Mouse (Mus musculus): ENCODE results near the gene Gripap1. TPM values are rescaled to one million over a fixed set of nuclear protein-coding genes. Genes with fewer than 3 reads are reported as not detected.
A peak's percentile ranks its signal among the peaks of the same experiment; 100 is the strongest.
"Not testable (repeated sequence)": the region's sequence is repeated elsewhere in the genome, so short reads cannot be mapped to it uniquely, and the experiment has no call there.

The Gripap1 gene
- polyA plus RNA-seq, 1 experiment from 2014 or later: 25.0 TPM

GRCm38 (mm10) chrX:7753627-7754026, 35.9 kb upstream of the Gripap1 start:
- H3K36me3 ChIP-seq (ENCODE audit: control insufficient read depth, insufficient read depth, low read length); ATAC-seq (ENCODE audit: insufficient number of reproducible peaks, insufficient read depth, low FRiP score, low read depth); H3K4me2 ChIP-seq (ENCODE audit: low read length); H3K4me3 ChIP-seq (ENCODE audit: control insufficient read depth in 1 of 2, insufficient read depth in 1 of 2, low read depth in 1 of 2, low read length in 2 of 2); H3K9ac ChIP-seq (ENCODE audit: low read length); H3K4me1 ChIP-seq (ENCODE audit: control insufficient read depth in 2 of 2, insufficient read depth in 2 of 2, low read length in 2 of 2); H3K9me3 ChIP-seq (ENCODE audit: control insufficient read depth, low read length); H3K27me3 ChIP-seq (ENCODE audit: control insufficient read depth, insufficient read depth, low read length); H3K27ac ChIP-seq (replicated peaks in 1 of 2; ENCODE audit: control insufficient read depth in 1 of 2, insufficient read depth in 1 of 2, low read depth in 2 of 2, low read length in 2 of 2): not testable (repeated sequence)
- 10% methylated on average over 3 of the region's 3 CpGs for WGBS

DNA sequence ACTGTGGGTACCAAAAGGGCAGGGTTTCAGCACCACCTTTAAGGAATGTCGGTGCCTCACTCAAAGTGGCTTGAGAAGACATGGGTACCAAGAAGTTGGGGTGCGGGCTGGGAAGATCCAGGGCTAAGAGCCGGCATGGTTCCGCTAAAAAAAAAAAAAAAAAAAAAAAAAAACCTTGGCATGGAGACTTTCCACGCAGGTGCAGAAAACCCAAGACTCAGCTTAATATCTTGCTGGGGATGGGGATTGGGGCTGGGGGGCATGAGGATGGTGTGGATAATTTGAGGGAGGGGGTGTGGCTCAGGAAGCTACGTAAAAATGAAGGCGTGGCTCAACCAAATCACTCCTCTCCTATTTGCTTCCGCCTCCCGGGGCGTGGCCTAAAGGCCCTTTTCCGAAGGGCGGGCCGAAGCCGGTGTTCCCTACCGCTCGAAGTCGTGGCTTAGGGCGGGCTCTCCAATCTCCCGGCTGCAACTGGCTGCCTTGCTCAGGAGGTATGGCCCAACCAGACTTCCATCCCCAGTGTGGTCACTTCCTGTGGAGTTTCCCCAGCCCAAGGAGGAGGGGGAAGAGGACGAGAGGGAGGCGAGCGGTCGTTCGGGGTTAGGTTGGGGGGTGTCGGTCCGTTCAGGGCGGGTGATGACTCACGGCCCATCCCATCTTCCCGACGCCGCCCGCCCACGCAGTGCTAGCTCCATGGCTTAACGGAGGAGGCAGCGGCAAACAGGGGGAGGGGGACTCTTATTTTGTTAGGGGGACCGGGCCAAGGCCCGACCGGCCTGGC, 27.2 kb upstream of the Gripap1 start, which contains the start of gene Tfe3:
Tfe3 (plus strand) TSS at position 424 of the 784 bp plus-strand sequence.
- Histone ChIP-seq H3K9me3 (ENCODE audit: control insufficient read depth, low read length) (no peaks in the 10 kb centered on the region), H3K4me2 (ENCODE audit: low read length) (peak within 1 kb of the TSS; percentile 73), H3K27ac (replicated peaks in 1 of 2; ENCODE audit: control insufficient read depth in 1 of 2, insufficient read depth in 1 of 2, low read depth in 2 of 2, low read length in 2 of 2) (peak within 1 kb of the TSS; percentile 64 to 81), H3K4me3 (ENCODE audit: control insufficient read depth in 1 of 2, insufficient read depth in 1 of 2, low read depth in 1 of 2, low read length in 2 of 2) (peak within 1 kb of the TSS; percentile 66 to 89), H3K4me1 (ENCODE audit: control insufficient read depth in 2 of 2, insufficient read depth in 2 of 2, low read length in 2 of 2) (peaks cover 2 to 20% of the 10 kb centered on the region in 2 experiments; a peak in 3 of 4 replicates), H3K27me3 (ENCODE audit: control insufficient read depth, insufficient read depth, low read length) (no peaks in the 10 kb centered on the region), H3K36me3 (ENCODE audit: control insufficient read depth, insufficient read depth, low read length) (peaks cover 12% of the 10 kb centered on the region; the same call in 1 of the 2 replicates), H3K9ac (ENCODE audit: low read length) (peak within 1 kb of the TSS; percentile 84)
- WGBS: 19% methylated on average over 38 of the region's 38 CpGs
- ATAC-seq (ENCODE audit: insufficient number of reproducible peaks, insufficient read depth, low FRiP score, low read depth): peak; percentile 90

- 18% methylated on average over 21 of the region's 21 CpGs for WGBS
- Histone ChIP-seq H3K27ac (replicated peaks in 1 of 2; ENCODE audit: control insufficient read depth in 1 of 2, insufficient read depth in 1 of 2, low read depth in 2 of 2, low read length in 2 of 2) (peak overlapping the region; percentile 64 to 81), H3K4me1 (ENCODE audit: control insufficient read depth in 2 of 2, insufficient read depth in 2 of 2, low read length in 2 of 2) (peaks cover 2 to 20% of the 10 kb centered on the region in 2 experiments; a peak in 3 of 4 replicates)
Observed at GRCm38 (mm10) chrX:7762921-7763197, 26.7 kb upstream of the Gripap1 start.

GRCm38 (mm10) chrX:7763631-7764393, 25.8 kb upstream of the Gripap1 start:
- peak overlapping the region; percentile 73 for H3K4me2 ChIP-seq (ENCODE audit: low read length)
- peak overlapping the region; percentile 66 to 89 for H3K4me3 ChIP-seq (ENCODE audit: control insufficient read depth in 1 of 2, insufficient read depth in 1 of 2, low read depth in 1 of 2, low read length in 2 of 2)
- no peaks in the 10 kb centered on the region for H3K9me3 ChIP-seq (ENCODE audit: control insufficient read depth, low read length)
- peak overlapping the region; percentile 21 to 64; a peak in 3 of 4 replicates for H3K27ac ChIP-seq (replicated peaks in 1 of 2; ENCODE audit: control insufficient read depth in 1 of 2, insufficient read depth in 1 of 2, low read depth in 2 of 2, low read length in 2 of 2)
- H3K9ac ChIP-seq (ENCODE audit: low read length): peak overlapping the region; percentile 84
- WGBS: 13% methylated on average over 22 of the region's 22 CpGs
- ATAC-seq (ENCODE audit: insufficient number of reproducible peaks, insufficient read depth, low FRiP score, low read depth): no peak
- H3K27me3 ChIP-seq (ENCODE audit: control insufficient read depth, insufficient read depth, low read length): no peaks in the 10 kb centered on the region
- H3K36me3 ChIP-seq (ENCODE audit: control insufficient read depth, insufficient read depth, low read length): peaks cover 27% of the 10 kb centered on the region; the same call in 1 of the 2 replicates
- peaks cover 2 to 20% of the 10 kb centered on the region in 2 experiments; a peak in 3 of 4 replicates for H3K4me1 ChIP-seq (ENCODE audit: control insufficient read depth in 2 of 2, insufficient read depth in 2 of 2, low read length in 2 of 2)

More at GRCm38 (mm10) chrX:7762921-7763197, 26.7 kb upstream of the Gripap1 start:
- peak overlapping the region; percentile 73 for H3K4me2 ChIP-seq (ENCODE audit: low read length)
- peak overlapping the region; percentile 66 to 89 for H3K4me3 ChIP-seq (ENCODE audit: control insufficient read depth in 1 of 2, insufficient read depth in 1 of 2, low read depth in 1 of 2, low read length in 2 of 2)
- no peaks in the 10 kb centered on the region for H3K27me3 ChIP-seq (ENCODE audit: control insufficient read depth, insufficient read depth, low read length)
- H3K36me3 ChIP-seq (ENCODE audit: control insufficient read depth, insufficient read depth, low read length): peaks cover 17% of the 10 kb centered on the region; the same call in 1 of the 2 replicates
- H3K9ac ChIP-seq (ENCODE audit: low read length): peak overlapping the region; percentile 84
- ATAC-seq (ENCODE audit: insufficient number of reproducible peaks, insufficient read depth, low FRiP score, low read depth): peak; percentile 8; the same call in 1 of the 2 replicates
- no peaks in the 10 kb centered on the region for H3K9me3 ChIP-seq (ENCODE audit: control insufficient read depth, low read length)

- peaks cover 2 to 20% of the 10 kb centered on the region in 2 experiments; a peak in 3 of 4 replicates for H3K4me1 ChIP-seq (ENCODE audit: control insufficient read depth in 2 of 2, insufficient read depth in 2 of 2, low read length in 2 of 2)
- no peaks in the 10 kb centered on the region for H3K9me3 ChIP-seq (ENCODE audit: control insufficient read depth, low read length)
- no peaks in the 10 kb centered on the region for H3K27me3 ChIP-seq (ENCODE audit: control insufficient read depth, insufficient read depth, low read length)
- H3K4me3 ChIP-seq (ENCODE audit: control insufficient read depth in 1 of 2, insufficient read depth in 1 of 2, low read depth in 1 of 2, low read length in 2 of 2): peak overlapping the region; percentile 66 to 89
- H3K36me3 ChIP-seq (ENCODE audit: control insufficient read depth, insufficient read depth, low read length): peaks cover 36% of the 10 kb centered on the region
- no peak for ATAC-seq (ENCODE audit: insufficient number of reproducible peaks, insufficient read depth, low FRiP score, low read depth)
- H3K9ac ChIP-seq (ENCODE audit: low read length): peak overlapping the region; percentile 84; the same call in 1 of the 2 replicates
- H3K4me2 ChIP-seq (ENCODE audit: low read length): peak overlapping the region; percentile 73
- 19% methylated on average over 9 of the region's 9 CpGs for WGBS
- no peak overlapping the region; a peak in 1 of 4 replicates for H3K27ac ChIP-seq (replicated peaks in 1 of 2; ENCODE audit: control insufficient read depth in 1 of 2, insufficient read depth in 1 of 2, low read depth in 2 of 2, low read length in 2 of 2)
Observed at GRCm38 (mm10) chrX:7764657-7765280, 24.8 kb upstream of the Gripap1 start.

DNA sequence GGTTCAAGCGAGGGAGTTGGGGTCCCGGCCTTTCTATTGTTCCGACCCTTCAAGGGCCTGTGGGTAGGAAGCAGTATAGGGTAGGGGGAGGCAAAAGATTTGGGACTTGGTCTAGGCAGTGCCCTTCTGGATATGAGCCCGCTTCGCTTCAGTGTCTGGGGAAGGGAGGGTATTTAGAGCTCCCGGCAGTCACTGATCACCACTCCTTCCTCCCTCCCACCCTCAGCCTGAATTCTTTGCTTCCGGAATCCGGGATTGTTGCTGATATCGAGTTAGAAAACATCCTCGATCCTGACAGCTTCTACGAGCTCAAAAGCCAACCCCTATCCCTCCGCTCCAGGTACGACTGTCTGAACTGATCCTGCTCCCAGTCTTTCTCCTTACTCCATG, 24.3 kb upstream of the Gripap1 start:
- Histone ChIP-seq H3K4me2 (ENCODE audit: low read length) (peak overlapping the region; percentile 73), H3K27me3 (ENCODE audit: control insufficient read depth, insufficient read depth, low read length) (no peaks in the 10 kb centered on the region), H3K9me3 (ENCODE audit: control insufficient read depth, low read length) (no peaks in the 10 kb centered on the region), H3K4me1 (ENCODE audit: control insufficient read depth in 2 of 2, insufficient read depth in 2 of 2, low read length in 2 of 2) (peaks cover 2 to 20% of the 10 kb centered on the region in 2 experiments; a peak in 3 of 4 replicates), H3K4me3 (ENCODE audit: control insufficient read depth in 1 of 2, insufficient read depth in 1 of 2, low read depth in 1 of 2, low read length in 2 of 2) (peak overlapping the region; percentile 39 to 66), H3K9ac (ENCODE audit: low read length) (peak overlapping the region; percentile 46), H3K27ac (replicated peaks in 1 of 2; ENCODE audit: control insufficient read depth in 1 of 2, insufficient read depth in 1 of 2, low read depth in 2 of 2, low read length in 2 of 2) (peak overlapping the region in 1 of 2 experiments; percentile 47; a peak in 2 of 4 replicates), H3K36me3 (ENCODE audit: control insufficient read depth, insufficient read depth, low read length) (peaks cover 36% of the 10 kb centered on the region)
- no peak for ATAC-seq (ENCODE audit: insufficient number of reproducible peaks, insufficient read depth, low FRiP score, low read depth)
- 19% methylated on average over 13 of the region's 13 CpGs for WGBS

DNA sequence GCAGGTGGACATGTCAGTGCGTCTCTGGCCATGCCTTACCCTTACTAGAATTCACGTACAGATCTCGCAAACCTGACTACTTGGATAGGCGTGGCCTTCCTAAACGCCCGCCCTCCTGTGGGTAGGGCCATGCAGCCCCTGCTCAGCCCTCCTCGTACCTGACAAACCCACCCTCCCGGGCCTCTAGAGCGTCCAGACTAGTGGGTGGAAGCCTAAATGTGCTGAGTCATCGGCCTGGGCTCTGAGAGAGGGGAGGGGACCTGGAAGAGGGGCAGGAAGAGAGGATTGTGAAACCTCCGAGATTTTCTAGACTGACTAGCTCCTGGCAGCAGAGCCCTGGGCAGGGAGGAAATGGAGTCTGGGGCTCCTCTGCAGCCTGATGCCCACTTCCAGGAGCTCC, 23.8 kb upstream of the Gripap1 start:
- Histone ChIP-seq H3K36me3 (ENCODE audit: control insufficient read depth, insufficient read depth, low read length) (peaks cover 40% of the 10 kb centered on the region), H3K9me3 (ENCODE audit: control insufficient read depth, low read length) (no peaks in the 10 kb centered on the region), H3K4me2 (ENCODE audit: low read length) (peak overlapping the region; percentile 73), H3K9ac (ENCODE audit: low read length) (peak overlapping the region; percentile 46), H3K27ac (replicated peaks in 1 of 2; ENCODE audit: control insufficient read depth in 1 of 2, insufficient read depth in 1 of 2, low read depth in 2 of 2, low read length in 2 of 2) (peak overlapping the region; percentile 20 to 47; a peak in 1 of 4 replicates), H3K4me3 (ENCODE audit: control insufficient read depth in 1 of 2, insufficient read depth in 1 of 2, low read depth in 1 of 2, low read length in 2 of 2) (peak overlapping the region; percentile 39 to 66), H3K27me3 (ENCODE audit: control insufficient read depth, insufficient read depth, low read length) (no peaks in the 10 kb centered on the region), H3K4me1 (ENCODE audit: control insufficient read depth in 2 of 2, insufficient read depth in 2 of 2, low read length in 2 of 2) (peaks cover 2 to 20% of the 10 kb centered on the region in 2 experiments; a peak in 3 of 4 replicates)
- WGBS: 8% methylated on average over 11 of the region's 11 CpGs
- ATAC-seq (ENCODE audit: insufficient number of reproducible peaks, insufficient read depth, low FRiP score, low read depth): peak; percentile 32; the same call in 1 of the 2 replicates

Measured in heart, embryonic 14.5 days (tissue).